Mouse (Mus musculus): Measurements from ENCODE around the gene Eri3. TPM values are rescaled to one million over a fixed set of nuclear protein-coding genes. Genes with fewer than 3 reads are reported as not detected.

The Eri3 gene
- total RNA-seq, 2 experiments from 2014 or later, result 57.5 to 61.4 TPM

GRCm38 (mm10) chr4:117713303-117714098, 163.3 kb downstream of the Eri3 start:
- DNase-seq (ENCODE audit: low spot score in 2 of 2), result no peak

Small RNAs within 50 kb of the gene (microRNA-seq; reads per million reads assigned to microRNA genes)
- gene Gm25559 (ENCODE audit: borderline number of aligned reads in 2 of 2), result 0 reads per million in 2 experiments

Other genes starting within 250 kb of the Eri3 start
- gene Rnf220, start 53.3 kb upstream of the Eri3 start, total RNA-seq (2021), result 10 to 100 TPM; 61.6 to 80.0 TPM
- 10 to 100 TPM; 20.6 to 23.3 TPM for gene Dmap1, start 131.9 kb downstream of the Eri3 start, total RNA-seq (2021)
- not detected for gene Gm12845, start 174.0 kb downstream of the Eri3 start, total RNA-seq (2021)
- not detected for gene Klf17, start 215.3 kb downstream of the Eri3 start, total RNA-seq (2021)